Mouse (Mus musculus) lung, adult 2 months (tissue): ENCODE measurements at regions not wholly inside any gene's neighbourhood (a gene's known extent, or its start where the extent isn't known, plus 50 kb on each side); places are given as distances from the start of the nearest gene placed in this dataset.

ENCODE experiments used
- CTCF ChIP-seq: fragments of 200-500 bp; IDR thresholded peaks from 2 replicates; pipeline ENCODE4 v1.5.1; 2011; ENCODE audit warnings: mild to moderate bottlenecking, low read length, control low read depth; ENCODE audit not compliant: insufficient read depth
- POLR2A ChIP-seq: fragments of 200-500 bp; IDR thresholded peaks from 2 replicates; pipeline ENCODE4 v1.6.1; 2011; ENCODE audit warnings: low read depth, mild to moderate bottlenecking, control low read depth, low read length, borderline replicate concordance; ENCODE audit errors: extremely low read depth

DNA sequence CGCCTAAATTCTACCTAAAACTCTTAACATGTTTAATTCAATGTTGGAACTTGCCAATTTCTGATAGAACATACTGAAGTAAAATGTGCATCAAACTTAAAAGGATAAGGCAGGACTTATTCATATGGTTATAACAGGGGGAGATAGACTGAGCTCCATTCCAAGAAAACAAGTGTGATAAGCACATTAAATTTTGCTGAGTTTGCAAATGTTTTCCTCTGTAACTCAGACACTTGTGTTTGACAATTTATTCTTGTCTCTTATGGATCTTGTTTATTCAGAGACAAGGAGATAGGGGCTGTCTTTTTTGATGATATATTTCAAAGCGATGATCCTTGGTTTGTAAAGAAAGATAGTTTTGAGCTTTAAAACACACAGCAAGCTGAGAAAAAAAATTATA, 613.6 kb downstream of the Gm6685 start:
- no peak for TF ChIP-seq CTCF
- no peak for TF ChIP-seq POLR2A
